Mouse (Mus musculus) intestine, postnatal 0 days (tissue): Measurements from ENCODE around the gene Pear1. TPM values are rescaled to one million over a fixed set of nuclear protein-coding genes. Genes with fewer than 3 reads are reported as not detected.

ENCODE experiments used
- ATAC-seq: fragments of 200-750 bp; cut with Nextera tagmentation; 2 replicates; pipeline ENCODE4 v1.8.0; 2017; ENCODE audit warnings: mild to moderate bottlenecking, moderate TSS enrichment, moderate library complexity
- H3K27ac ChIP-seq: fragments of 300-500 bp; sonication (generic); 2 replicates; pipeline ENCODE4 v1.5.1; 2014; ENCODE audit warnings: mild to moderate bottlenecking, low read depth, low read length, moderate library complexity
- H3K27me3 ChIP-seq: fragments of 300-500 bp; sonication (generic); replicated peaks from 2 replicates; pipeline ENCODE4 v1.6.1; 2014; ENCODE audit warnings: low read length, mixed read lengths; ENCODE audit not compliant: control insufficient read depth, insufficient read depth
- H3K36me3 ChIP-seq: fragments of 300-500 bp; sonication (generic); 2 replicates; pipeline ENCODE4 v1.6.1; 2014; ENCODE audit warnings: mild to moderate bottlenecking, moderate library complexity; ENCODE audit not compliant: control insufficient read depth, insufficient read depth
- H3K4me1 ChIP-seq: fragments of 300-500 bp; sonication (generic); replicated peaks from 2 replicates; pipeline ENCODE4 v1.6.1; 2014; ENCODE audit warnings: antibody characterized with exemption, low read length, mixed read lengths; ENCODE audit not compliant: control insufficient read depth, insufficient read depth
- H3K4me2 ChIP-seq: fragments of 300-500 bp; sonication (generic); replicated peaks from 2 replicates; pipeline ENCODE4 v1.6.1; 2014; ENCODE audit warnings: low read depth, mild to moderate bottlenecking, moderate library complexity
- H3K4me3 ChIP-seq: fragments of 300-500 bp; sonication (generic); 2 replicates; pipeline ENCODE4 v1.5.1; 2014; ENCODE audit warnings: low read depth, low read length
- H3K9ac ChIP-seq: fragments of 300-500 bp; sonication (generic); 2 replicates; pipeline ENCODE4 v1.6.1; 2014; ENCODE audit warnings: mild to moderate bottlenecking, low read depth, low read length
- H3K9me3 ChIP-seq: fragments of 300-500 bp; sonication (generic); 2 replicates; pipeline ENCODE4 v1.6.1; 2016; ENCODE audit warnings: mixed run types; ENCODE audit not compliant: control insufficient read depth
- CTCF ChIP-seq: sonication (generic); IDR thresholded peaks from 2 replicates; pipeline ENCODE4 v1.5.1; 2016; ENCODE audit warnings: low read depth, mild to moderate bottlenecking, control low read depth, antibody characterized with exemption, moderate library complexity
- WGBS: fragments of 180-500 bp; shearing (Covaris S2); extraction: QIAGEN DNeasy Blood & Tissue Kit; methylation state at CpG from one replicate; pipeline ENCODE4 v1.1.7; 2014; 5-methylcytosine and 5-hydroxymethylcytosine counted together
- polyA plus RNA-seq: library from polyadenylated mRNA; unstranded; fragments of >200 nt; fragmentation: Nextera tagmentation; extraction: Ambion mirVana; gene quantifications from 2 replicates; pipeline ENCODE4 v1.2.1, GENCODE M21; 2015

The Pear1 gene
- polyA plus RNA-seq, 1 experiment from 2014 or later: 7.7 TPM

- TF ChIP-seq CTCF: no peak
- WGBS: 98% methylated on average over 16 of the region's 16 CpGs
Observed at GRCm38 (mm10) chr3:87725396-87726160, 98.5 kb downstream of the Pear1 start.

GRCm38 (mm10) chr3:87724556-87724955 lies 99.5 kb downstream of the Pear1 start:
- Histone ChIP-seq H3K4me1 (no peaks in the 10 kb centered on the region), H3K9me3 (no peaks in the 10 kb centered on the region), H3K36me3 (peaks cover 90% of the 10 kb centered on the region), H3K4me3 (no peak overlapping the region), H3K4me2 (no peak overlapping the region), H3K27me3 (no peaks in the 10 kb centered on the region), H3K27ac (no peak overlapping the region), H3K9ac (no peak overlapping the region)
- TF ChIP-seq CTCF: no peak
- no peak for ATAC-seq
- 60% methylated on average over 6 of the region's 6 CpGs for WGBS

More at GRCm38 (mm10) chr3:87725396-87726160, 98.5 kb downstream of the Pear1 start:
- Histone ChIP-seq H3K4me1 (no peaks in the 10 kb centered on the region), H3K4me3 (no peak overlapping the region), H3K27me3 (no peaks in the 10 kb centered on the region), H3K9me3 (no peaks in the 10 kb centered on the region), H3K4me2 (no peak overlapping the region), H3K9ac (no peak overlapping the region), H3K36me3 (peaks cover 90% of the 10 kb centered on the region), H3K27ac (no peak overlapping the region)
- ATAC-seq: no peak

- ATAC-seq: no peak
- H3K4me2 ChIP-seq: no peak overlapping the region
- no peaks in the 10 kb centered on the region for H3K27me3 ChIP-seq
- H3K9ac ChIP-seq: no peak overlapping the region
- H3K4me1 ChIP-seq: no peaks in the 10 kb centered on the region
- no peaks in the 10 kb centered on the region for H3K9me3 ChIP-seq
- no peak overlapping the region for H3K27ac ChIP-seq
- WGBS: 70% methylated on average over 2 of the region's 2 CpGs
- TF ChIP-seq CTCF: no peak
- H3K36me3 ChIP-seq: peaks cover 85% of the 10 kb centered on the region
- H3K4me3 ChIP-seq: no peak overlapping the region
Observed at GRCm38 (mm10) chr3:87718525-87718924, 105.6 kb downstream of the Pear1 start.

Other genes with a start within 250 kb of the Pear1 start
- gene Arhgef11, start 206.7 kb downstream of the Pear1 start, polyA plus RNA-seq: 6.5 and 7.6 TPM in 2 replicates
- gene Lrrc71, start 75.7 kb downstream of the Pear1 start, polyA plus RNA-seq: 0.23 and 0.34 TPM in 2 replicates
- gene Ntrk1, start 29.1 kb downstream of the Pear1 start, polyA plus RNA-seq: 0.16 and 0.18 TPM in 2 replicates
- 0.05 TPM in 2 replicates for gene Insrr, start 27.4 kb downstream of the Pear1 start, polyA plus RNA-seq
- gene Sh2d2a, start 22.4 kb upstream of the Pear1 start, polyA plus RNA-seq: 0.17 and 0.47 TPM in 2 replicates
- 7.9 and 8.0 TPM in 2 replicates for gene Prcc, start 61.3 kb upstream of the Pear1 start, polyA plus RNA-seq
- 93.8 and 107 TPM in 2 replicates for gene Hdgf, start 82.0 kb upstream of the Pear1 start, polyA plus RNA-seq
- 74.9 and 79.5 TPM in 2 replicates for gene Mrpl24, start 95.2 kb upstream of the Pear1 start, polyA plus RNA-seq
- gene Isg20l2, start 106.0 kb upstream of the Pear1 start, polyA plus RNA-seq: 13.9 and 14.1 TPM in 2 replicates
- 5.8 and 6.1 TPM in 2 replicates for gene Rrnad1, start 106.4 kb upstream of the Pear1 start, polyA plus RNA-seq
- gene Crabp2, start 124.4 kb upstream of the Pear1 start, polyA plus RNA-seq: 0.81 and 1.9 TPM in 2 replicates
- gene Nes, start 146.8 kb upstream of the Pear1 start, polyA plus RNA-seq: 9.2 and 9.5 TPM in 2 replicates
- 0.17 and 0.24 TPM in 2 replicates for gene Bcan, start 175.9 kb upstream of the Pear1 start, polyA plus RNA-seq
- gene Hapln2, start 203.3 kb upstream of the Pear1 start, polyA plus RNA-seq: not detected in 2 replicates
- gene Gpatch4, start 218.8 kb upstream of the Pear1 start, polyA plus RNA-seq: 13.6 and 16.8 TPM in 2 replicates
- 109 and 118 TPM in 2 replicates for gene Naxe, start 234.2 kb upstream of the Pear1 start, polyA plus RNA-seq